Mouse (Mus musculus) limb, embryonic 11.5 days (tissue): ENCODE measurements around the gene Cacng1. TPM values are rescaled to one million over a fixed set of nuclear protein-coding genes. Genes with fewer than 3 reads are reported as not detected.
A peak's percentile ranks its signal among the peaks of the same experiment; 100 is the strongest.

Experiments used
- ATAC-seq: fragments of 200-750 bp; cut with Nextera tagmentation; 2 replicates; pipeline ENCODE4 v1.8.0; 2017; ENCODE audit warnings: low read depth; ENCODE audit not compliant: insufficient number of reproducible peaks, low FRiP score, low TSS enrichment
- DNase-seq: peaks from one replicate; pipeline ENCODE4 v3.0.0-alpha.2; 2015; ENCODE audit warnings: low spot score
- H3K27ac ChIP-seq: fragments of 300-500 bp; sonication (generic); replicated peaks from 2 replicates; pipeline ENCODE4 v1.5.1; 2014; ENCODE audit warnings: low read depth, mild to moderate bottlenecking, low read length
- H3K27me3 ChIP-seq: fragments of 300-500 bp; sonication (generic); 2 replicates; pipeline ENCODE4 v1.6.1; 2014; ENCODE audit warnings: mild to moderate bottlenecking, low read length, mixed read lengths; ENCODE audit not compliant: control insufficient read depth, insufficient read depth
- H3K36me3 ChIP-seq: fragments of 300-500 bp; sonication (generic); 2 replicates; pipeline ENCODE4 v1.6.1; 2014; ENCODE audit warnings: mild to moderate bottlenecking, low read length, moderate library complexity, mixed read lengths; ENCODE audit not compliant: control insufficient read depth, insufficient read depth
- H3K4me1 ChIP-seq: fragments of 300-500 bp; sonication (generic); 2 replicates; pipeline ENCODE4 v1.6.1; 2014; ENCODE audit warnings: low read length, mixed read lengths; ENCODE audit not compliant: control insufficient read depth, insufficient read depth
- H3K4me2 ChIP-seq: fragments of 300-500 bp; sonication (generic); 2 replicates; pipeline ENCODE4 v1.6.1; 2014; ENCODE audit warnings: low read depth, mild to moderate bottlenecking, moderate library complexity; ENCODE audit not compliant: severe bottlenecking
- H3K4me3 ChIP-seq: fragments of 300-500 bp; sonication (generic); 2 replicates; pipeline ENCODE4 v1.5.1; 2014; ENCODE audit warnings: low read depth, low read length
- H3K9ac ChIP-seq: fragments of 300-500 bp; sonication (generic); 2 replicates; pipeline ENCODE4 v1.6.1; 2014; ENCODE audit warnings: mild to moderate bottlenecking, low read length
- H3K9me3 ChIP-seq: fragments of 300-500 bp; sonication (generic); 2 replicates; pipeline ENCODE4 v1.6.1; 2016; ENCODE audit warnings: low read length; ENCODE audit not compliant: control insufficient read depth
- WGBS: fragments of 180-500 bp; shearing (Covaris S2); extraction: QIAGEN DNeasy Blood & Tissue Kit; methylation state at CpG from one replicate; pipeline ENCODE4 v1.1.7; 2014; 5-methylcytosine and 5-hydroxymethylcytosine counted together
- polyA plus RNA-seq: library from polyadenylated mRNA; unstranded; fragments of >200 nt; fragmentation: Nextera tagmentation; extraction: Ambion mirVana; gene quantifications from 2 replicates; pipeline ENCODE4 v1.2.1, GENCODE M21; 2014

Cacng1 gene
- polyA plus RNA-seq, 1 experiment from 2014 or later, result 0.89 TPM

- H3K4me2 ChIP-seq, result no peak overlapping the region
- H3K36me3 ChIP-seq, result no peaks in the 10 kb centered on the region
- no peak overlapping the region for H3K4me3 ChIP-seq
- 0 out of 2 replicates have a peak, but pooled peaks cover 5% of the 10 kb centered on the region for H3K4me1 ChIP-seq
- no peaks in the 10 kb centered on the region for H3K9me3 ChIP-seq
- 95% methylated on average over 4 of the region's 4 CpGs for WGBS
- DNase-seq (no peak), ATAC-seq (no peak)
- no peak overlapping the region for H3K27ac ChIP-seq
- no peaks in the 10 kb centered on the region for H3K27me3 ChIP-seq
- H3K9ac ChIP-seq, result no peak overlapping the region
Measured at GRCm38 (mm10) chr11:107699967-107700366, 16.4 kb downstream of the Cacng1 start.

GRCm38 (mm10) chr11:107693338-107693737 is 23.0 kb downstream of the Cacng1 start:
- 86% methylated on average over 6 of the region's 6 CpGs for WGBS
- Histone ChIP-seq H3K36me3 (no peaks in the 10 kb centered on the region; the same call in 1 of the 2 replicates), H3K4me1 (0 out of 2 replicates have a peak, but pooled peaks cover 3% of the 10 kb centered on the region), H3K4me3 (no peak overlapping the region), H3K9me3 (no peaks in the 10 kb centered on the region), H3K27ac (no peak overlapping the region), H3K27me3 (no peaks in the 10 kb centered on the region), H3K4me2 (no peak overlapping the region), H3K9ac (no peak overlapping the region)
- no peak for ATAC-seq
- DNase-seq, result no peak

DNA sequence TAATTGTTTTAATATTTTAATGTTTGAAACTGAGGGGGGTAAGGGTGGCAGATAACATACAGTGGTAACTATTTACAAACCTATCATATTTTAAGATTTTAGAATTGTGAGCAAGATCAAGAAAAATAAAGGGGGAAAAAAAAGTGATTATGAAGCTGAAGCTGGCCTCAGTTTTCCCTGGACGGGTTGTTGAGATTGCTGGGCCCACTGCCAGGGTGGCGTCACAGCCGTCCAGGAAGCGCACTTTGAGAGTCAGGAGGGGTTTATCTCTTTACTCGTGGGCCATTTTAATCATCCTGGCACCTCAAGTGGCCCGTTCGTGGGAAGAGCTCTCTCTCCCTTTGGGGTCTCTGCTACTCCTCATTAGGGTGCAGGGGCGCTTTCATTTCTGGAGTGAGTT is 24.8 kb downstream of the Cacng1 start:
- ATAC-seq, result no peak
- Histone ChIP-seq H3K9ac (no peak overlapping the region), H3K4me3 (no peak overlapping the region), H3K4me2 (no peak overlapping the region), H3K9me3 (no peaks in the 10 kb centered on the region), H3K36me3 (peaks cover 1% of the 10 kb centered on the region; the same call in 1 of the 2 replicates), H3K27ac (no peak overlapping the region), H3K4me1 (0 out of 2 replicates have a peak, but pooled peaks cover 3% of the 10 kb centered on the region), H3K27me3 (no peaks in the 10 kb centered on the region)
- no peak for DNase-seq
- WGBS, result 91% methylated on average over 8 of the region's 8 CpGs

GRCm38 (mm10) chr11:107688480-107688879 is 27.8 kb downstream of the Cacng1 start:
- Histone ChIP-seq H3K9ac (no peak overlapping the region), H3K36me3 (peaks cover 10% of the 10 kb centered on the region), H3K4me2 (no peak overlapping the region), H3K27ac (no peak overlapping the region), H3K4me3 (no peak overlapping the region), H3K4me1 (peaks cover 5% of the 10 kb centered on the region; the same call in 1 of the 2 replicates), H3K9me3 (no peaks in the 10 kb centered on the region), H3K27me3 (no peaks in the 10 kb centered on the region)
- DNase-seq, result no peak
- no peak for ATAC-seq
- 96% methylated on average over 10 of the region's 10 CpGs for WGBS

DNA sequence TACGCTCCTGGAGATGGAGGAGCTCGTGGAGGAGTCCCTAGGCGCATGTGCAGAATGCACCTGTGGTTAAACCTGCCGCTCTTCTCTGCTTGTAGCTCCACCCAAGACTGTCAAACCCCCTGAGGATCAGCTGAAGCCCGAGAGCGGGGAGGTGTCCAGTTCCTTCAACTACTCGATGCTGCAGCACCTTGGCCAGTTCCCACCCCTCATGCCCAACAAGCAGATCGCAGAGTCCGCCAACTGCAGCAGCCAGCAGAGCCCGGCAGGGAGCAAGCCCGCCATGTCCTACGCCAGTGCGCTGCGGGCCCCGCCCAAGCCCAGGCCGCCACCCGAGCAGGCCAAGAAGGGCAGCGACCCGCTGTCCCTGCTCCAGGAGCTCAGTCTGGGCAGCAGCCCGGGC is 30.0 kb downstream of the Cacng1 start:
- Histone ChIP-seq H3K9me3 (no peaks in the 10 kb centered on the region), H3K4me1 (peaks cover 5% of the 10 kb centered on the region; the same call in 1 of the 2 replicates), H3K9ac (no peak overlapping the region), H3K4me2 (no peak overlapping the region), H3K27ac (no peak overlapping the region), H3K27me3 (no peaks in the 10 kb centered on the region), H3K36me3 (peaks cover 10% of the 10 kb centered on the region), H3K4me3 (no peak overlapping the region)
- no peak for DNase-seq
- 83% methylated on average over 20 of the region's 20 CpGs for WGBS
- no peak for ATAC-seq

DNA sequence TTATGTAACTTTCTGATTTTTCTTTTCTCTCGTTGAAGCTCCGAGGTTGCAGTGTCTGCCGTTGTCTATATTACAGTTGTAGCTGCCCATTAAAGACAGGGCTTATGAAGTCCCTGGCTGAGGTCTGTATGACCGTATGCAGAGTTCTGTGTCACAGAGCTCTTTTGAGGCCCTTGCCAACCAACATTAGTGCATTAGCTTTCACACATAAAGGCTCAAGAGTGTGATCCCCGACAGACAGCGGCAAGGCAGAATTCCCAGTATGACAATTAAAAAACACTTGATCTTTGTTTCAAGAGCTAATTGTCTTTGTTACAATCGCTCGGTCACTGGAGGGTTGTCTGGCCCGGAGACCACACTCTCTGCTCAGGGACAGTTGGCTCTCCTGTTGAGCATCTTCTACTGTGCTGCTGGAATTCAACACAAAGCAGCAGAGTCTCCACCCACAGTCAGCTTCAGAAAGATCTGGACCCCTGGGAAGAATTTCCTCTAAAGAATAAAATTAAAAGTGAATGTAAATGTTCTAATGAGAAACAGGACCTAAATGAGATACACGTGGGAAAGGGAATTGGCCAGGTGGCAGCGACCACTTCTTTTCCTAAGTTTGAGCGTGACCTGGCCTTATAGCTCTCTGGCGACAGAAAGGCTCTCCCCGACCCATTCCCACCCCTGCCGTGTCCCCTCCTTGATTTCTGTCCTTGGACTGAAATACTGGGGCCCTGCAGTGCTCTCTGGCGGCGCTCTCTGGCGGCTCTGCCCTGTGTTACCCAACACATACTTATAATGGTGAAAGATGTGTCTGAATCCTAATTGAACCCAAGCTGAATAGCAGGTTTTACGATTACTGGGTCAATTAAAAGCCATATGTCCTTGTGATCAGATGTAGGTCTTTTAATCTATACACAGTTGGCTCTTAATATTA is 32.5 kb downstream of the Cacng1 start:
- 49% methylated on average over 19 of the region's 19 CpGs for WGBS

GRCm38 (mm10) chr11:107682694-107683355 is 33.5 kb downstream of the Cacng1 start:
- H3K27me3 ChIP-seq, result no peaks in the 10 kb centered on the region
- DNase-seq (no peak), ATAC-seq (no peak)
- H3K9me3 ChIP-seq, result no peaks in the 10 kb centered on the region
- peaks cover 10% of the 10 kb centered on the region for H3K36me3 ChIP-seq
- H3K9ac ChIP-seq, result no peak overlapping the region
- H3K4me3 ChIP-seq, result no peak overlapping the region
- H3K4me2 ChIP-seq, result no peak overlapping the region
- peaks cover 5% of the 10 kb centered on the region; the same call in 1 of the 2 replicates for H3K4me1 ChIP-seq
- 84% methylated on average over 9 of the region's 9 CpGs for WGBS
- H3K27ac ChIP-seq, result no peak overlapping the region

More for the DNA sequence above, 32.5 kb downstream of the Cacng1 start:
- H3K4me1 ChIP-seq, result peaks cover 5% of the 10 kb centered on the region; the same call in 1 of the 2 replicates
- DNase-seq (peak; percentile 58), ATAC-seq (no peak)
- H3K27ac ChIP-seq, result no peak overlapping the region
- no peaks in the 10 kb centered on the region for H3K9me3 ChIP-seq
- no peak overlapping the region for H3K4me2 ChIP-seq
- no peak overlapping the region for H3K9ac ChIP-seq
- no peak overlapping the region for H3K4me3 ChIP-seq
- H3K36me3 ChIP-seq, result peaks cover 10% of the 10 kb centered on the region
- H3K27me3 ChIP-seq, result no peaks in the 10 kb centered on the region

GRCm38 (mm10) chr11:107676207-107676940 is 39.9 kb downstream of the Cacng1 start:
- WGBS, result 87% methylated on average over 17 of the region's 17 CpGs
- no peak overlapping the region for H3K4me3 ChIP-seq
- DNase-seq (no peak), ATAC-seq (no peak)
- no peak overlapping the region for H3K9ac ChIP-seq
- H3K9me3 ChIP-seq, result no peaks in the 10 kb centered on the region
- peaks cover 9% of the 10 kb centered on the region; the same call in 1 of the 2 replicates for H3K36me3 ChIP-seq
- H3K4me1 ChIP-seq, result no peaks in the 10 kb centered on the region
- H3K27ac ChIP-seq, result no peak overlapping the region
- no peak overlapping the region for H3K4me2 ChIP-seq
- H3K27me3 ChIP-seq, result no peaks in the 10 kb centered on the region
